Mouse (Mus musculus): ENCODE data around the gene Abcd2.

Gene Abcd2

GRCm38 (mm10) chr15:91191412-91192222, at the start of gene Abcd2:
TSS of gene Abcd2 (minus strand) at chr15:91191799.
- DNase-seq (ENCODE audit: low read depth, low spot score), result peak; percentile 74

- no peak for DNase-seq (ENCODE audit: low read depth, low spot score)
Observed at GRCm38 (mm10) chr15:91240683-91241335, 49.2 kb upstream of the Abcd2 start.

- no peak for DNase-seq (ENCODE audit: low read depth, low spot score)
Observed at GRCm38 (mm10) chr15:91237294-91237693, 45.7 kb upstream of the Abcd2 start.

GRCm38 (mm10) chr15:91206518-91206917, 14.9 kb upstream of the Abcd2 start:
- DNase-seq (ENCODE audit: low read depth, low spot score), result no peak

GRCm38 (mm10) chr15:91203521-91203920, 11.9 kb upstream of the Abcd2 start:
- DNase-seq (ENCODE audit: low read depth, low spot score), result no peak

- DNase-seq (ENCODE audit: low read depth, low spot score), result no peak
Observed at GRCm38 (mm10) chr15:91202486-91202885, 10.9 kb upstream of the Abcd2 start.

- no peak for DNase-seq (ENCODE audit: low read depth, low spot score)
Observed at GRCm38 (mm10) chr15:91200833-91201232, 9.2 kb upstream of the Abcd2 start.

GRCm38 (mm10) chr15:91199256-91199905, 7.8 kb upstream of the Abcd2 start, which contains the start of gene CN725425:
TSS of gene CN725425 (plus strand) at chr15:91199494.
- DNase-seq (ENCODE audit: low read depth, low spot score), result no peak

- DNase-seq (ENCODE audit: low read depth, low spot score), result no peak
Observed at GRCm38 (mm10) chr15:91192223-91192598, 612 bp upstream of the Abcd2 start.

GRCm38 (mm10) chr15:91190519-91191207, 936 bp downstream of the Abcd2 start:
- no peak for DNase-seq (ENCODE audit: low read depth, low spot score)

GRCm38 (mm10) chr15:91190026-91190425, 1.6 kb downstream of the Abcd2 start:
- DNase-seq (ENCODE audit: low read depth, low spot score), result no peak

GRCm38 (mm10) chr15:91186358-91186757, 5.2 kb downstream of the Abcd2 start:
- DNase-seq (ENCODE audit: low read depth, low spot score), result no peak

- no peak for DNase-seq (ENCODE audit: low read depth, low spot score)
Observed at GRCm38 (mm10) chr15:91179911-91180622, 11.5 kb downstream of the Abcd2 start.

GRCm38 (mm10) chr15:91178656-91179314, 12.8 kb downstream of the Abcd2 start:
- DNase-seq (ENCODE audit: low read depth, low spot score), result no peak

GRCm38 (mm10) chr15:91172193-91172592, 19.4 kb downstream of the Abcd2 start:
- no peak for DNase-seq (ENCODE audit: low read depth, low spot score)

GRCm38 (mm10) chr15:91171332-91171731, 20.3 kb downstream of the Abcd2 start:
- DNase-seq (ENCODE audit: low read depth, low spot score), result no peak

- DNase-seq (ENCODE audit: low read depth, low spot score), result no peak
Observed at GRCm38 (mm10) chr15:91170602-91171328, 20.8 kb downstream of the Abcd2 start.

- no peak for DNase-seq (ENCODE audit: low read depth, low spot score)
Observed at GRCm38 (mm10) chr15:91167850-91168562, 23.6 kb downstream of the Abcd2 start.

- no peak for DNase-seq (ENCODE audit: low read depth, low spot score)
Observed at GRCm38 (mm10) chr15:91165021-91165420, 26.6 kb downstream of the Abcd2 start.
